Mouse (Mus musculus): ENCODE measurements around the gene Stk26.

Gene Stk26

GRCm38 (mm10) chrX:50926893-50927545 is 86.2 kb downstream of the Stk26 start:
- DNase-seq (ENCODE audit: low spot score): no peak

- no peak for DNase-seq (ENCODE audit: low spot score)
These were observed 89.5 kb downstream of the Stk26 start for GRCm38 (mm10) chrX:50930309-50930708.

- DNase-seq (ENCODE audit: low spot score): no peak
These were observed 96.3 kb downstream of the Stk26 start for GRCm38 (mm10) chrX:50937117-50937516.

GRCm38 (mm10) chrX:50942610-50943009 is 101.8 kb downstream of the Stk26 start, which contains the start of gene Frmd7:
Gene Frmd7 (minus strand): TSS chrX:50942710.
- no peak for DNase-seq (ENCODE audit: low spot score)

Measured in layer of hippocampus, adult 11-12 months (tissue).